Mouse (Mus musculus) ES-E14 (cell line): ENCODE measurements around the gene Olfr535.

Source experiments
- CHD2 ChIP-seq: IDR thresholded peaks from 2 replicates; pipeline ENCODE4 v1.6.1; 2014; ENCODE audit warnings: mild to moderate bottlenecking, low read depth, low read length, inconsistent platforms
- MAFK ChIP-seq: IDR thresholded peaks from 2 replicates; pipeline ENCODE4 v1.6.1; 2014; ENCODE audit warnings: mild to moderate bottlenecking, low read depth, low read length, inconsistent platforms; ENCODE audit not compliant: insufficient read depth
- ZNF384 ChIP-seq: IDR thresholded peaks from 2 replicates; pipeline ENCODE4 v1.6.1; 2012; ENCODE audit warnings: low read depth, low read length, inconsistent platforms

DNA sequence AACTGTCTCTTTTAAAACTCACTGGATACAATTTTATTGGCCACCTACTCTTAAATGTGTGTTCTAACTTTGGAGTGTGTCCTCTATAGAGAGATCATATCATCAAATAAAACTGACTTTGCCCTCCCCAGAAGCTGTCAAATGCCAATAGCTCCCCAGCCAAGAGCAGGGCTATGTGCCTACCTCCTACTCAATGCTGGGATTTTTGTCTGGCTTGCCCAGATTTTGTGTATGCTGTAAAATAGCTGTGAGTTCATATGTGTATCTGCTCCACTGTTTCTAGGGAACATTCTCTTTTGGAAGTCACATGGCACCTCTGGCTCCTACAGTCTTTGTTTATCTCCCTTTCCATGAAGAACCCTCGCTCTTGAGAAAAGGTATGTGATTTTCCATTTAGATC, 5.0 kb downstream of the Olfr535 start:
- TF ChIP-seq CHD2 (no peak), MAFK (no peak), ZNF384 (no peak)
